Mouse (Mus musculus) retina, postnatal 7 days (tissue): ENCODE measurements around the gene Rnf224.
A peak's percentile ranks its signal among the peaks of the same experiment; 100 is the strongest.
"Not testable (repeated sequence)": the region's sequence is repeated elsewhere in the genome, so short reads cannot be mapped to it uniquely, and the experiment has no call there.

Experiments used
- DNase-seq: peaks from one replicate; pipeline ENCODE4 v3.0.0-alpha.2; 2012; ENCODE audit warnings: low read depth, low spot score

Gene Rnf224

GRCm38 (mm10) chr2:25256443-25257109 is 20.0 kb upstream of the Rnf224 start:
- not testable (repeated sequence) for DNase-seq

GRCm38 (mm10) chr2:25255284-25255779 is 18.7 kb upstream of the Rnf224 start, which contains the start of gene Tmem203:
Gene Tmem203 (plus strand): TSS chr2:25255439.
- peak; percentile 92 for DNase-seq

GRCm38 (mm10) chr2:25252331-25252730 is 15.7 kb upstream of the Rnf224 start:
- no peak for DNase-seq

GRCm38 (mm10) chr2:25246183-25247072 is 9.8 kb upstream of the Rnf224 start, which contains the start of gene AL732309.1:
Gene AL732309.1 (minus strand): TSS chr2:25246863.
- no peak for DNase-seq

- DNase-seq, result no peak
Observed at GRCm38 (mm10) chr2:25244144-25244543, 7.6 kb upstream of the Rnf224 start.

GRCm38 (mm10) chr2:25243342-25243741 is 6.8 kb upstream of the Rnf224 start:
- no peak for DNase-seq

- DNase-seq, result no peak
Observed at GRCm38 (mm10) chr2:25242101-25242506, 5.5 kb upstream of the Rnf224 start, which contains the start of the genes Rnf208 and Cysrt1. Gene Rnf208 (plus strand): TSS chr2:25242255. Gene Cysrt1 (minus strand): TSS chr2:25242452.

GRCm38 (mm10) chr2:25241438-25241775 is 4.8 kb upstream of the Rnf224 start:
- DNase-seq, result no peak

GRCm38 (mm10) chr2:25240723-25241437 is 4.3 kb upstream of the Rnf224 start:
- peak; percentile 65 for DNase-seq

- no peak for DNase-seq
Observed at GRCm38 (mm10) chr2:25240310-25240709, 3.7 kb upstream of the Rnf224 start.

GRCm38 (mm10) chr2:25239766-25240165 is 3.2 kb upstream of the Rnf224 start:
- DNase-seq, result no peak

- DNase-seq, result no peak
Observed at GRCm38 (mm10) chr2:25238106-25238505, 1.5 kb upstream of the Rnf224 start.

GRCm38 (mm10) chr2:25237522-25237921 is 935 bp upstream of the Rnf224 start:
- DNase-seq, result no peak

GRCm38 (mm10) chr2:25234551-25235220 is 1.9 kb downstream of the Rnf224 start:
- DNase-seq, result no peak

GRCm38 (mm10) chr2:25234050-25234449 is 2.5 kb downstream of the Rnf224 start, which contains the start of gene Slc34a3:
Gene Slc34a3 (minus strand): TSS chr2:25234364.
- no peak for DNase-seq

- DNase-seq, result no peak
Observed at GRCm38 (mm10) chr2:25233421-25233820, 3.2 kb downstream of the Rnf224 start.

GRCm38 (mm10) chr2:25231038-25231437 is 5.5 kb downstream of the Rnf224 start:
- no peak for DNase-seq

- DNase-seq, result no peak
Observed at GRCm38 (mm10) chr2:25230581-25230980, 6.0 kb downstream of the Rnf224 start.

GRCm38 (mm10) chr2:25229582-25229981 is 7.0 kb downstream of the Rnf224 start:
- no peak for DNase-seq

GRCm38 (mm10) chr2:25228995-25229530 is 7.5 kb downstream of the Rnf224 start:
- no peak for DNase-seq

GRCm38 (mm10) chr2:25228431-25228889 is 8.1 kb downstream of the Rnf224 start:
- DNase-seq, result peak; percentile 81
